Mouse (Mus musculus) cortical plate, adult 2 months (tissue): Measurements from ENCODE around the gene Txnrd1.
A peak's percentile ranks its signal among the peaks of the same experiment; 100 is the strongest.

Experiments used
- CTCF ChIP-seq: fragments of 200-500 bp; IDR thresholded peaks from 2 replicates; pipeline ENCODE4 v1.5.1; 2011; ENCODE audit warnings: mild to moderate bottlenecking, control low read depth, low read length; ENCODE audit not compliant: insufficient read depth; ENCODE audit errors: extremely low read depth
- POLR2A ChIP-seq: fragments of 200-500 bp; IDR thresholded peaks from 2 replicates; pipeline ENCODE4 v1.6.1; 2011; ENCODE audit warnings: mild to moderate bottlenecking, low read length, control low read depth; ENCODE audit not compliant: insufficient read depth; ENCODE audit errors: extremely low read depth

- TF ChIP-seq CTCF (peak; percentile 83), POLR2A (no peak)
Measured at GRCm38 (mm10) chr10:82909382-82909781, 75.6 kb downstream of the Txnrd1 start.
